Mouse (Mus musculus) 3134 (cell line): ENCODE results near the gene Mrpl18.

Experiments used
- DNase-seq: peaks from one replicate; pipeline ENCODE4 v3.0.0-alpha.2; 2011; ENCODE audit warnings: low spot score; ENCODE audit not compliant: insufficient read length; ENCODE audit errors: extremely low read depth

Gene Mrpl18

GRCm38 (mm10) chr17:12866853-12867252 lies 49.3 kb downstream of the Mrpl18 start:
- DNase-seq = no peak

- no peak for DNase-seq
Measured at GRCm38 (mm10) chr17:12865407-12865806, 50.7 kb downstream of the Mrpl18 start.

- DNase-seq = no peak
Measured at GRCm38 (mm10) chr17:12864111-12864510, 52.0 kb downstream of the Mrpl18 start.
